Mouse (Mus musculus): ENCODE results near the gene Zfp873. TPM values are rescaled to one million over a fixed set of nuclear protein-coding genes. Genes with fewer than 3 reads are reported as not detected.

Gene Zfp873
- polyA plus RNA-seq, 1 experiment from 2014 or later, result 17.6 TPM

Other genes with a start within 250 kb of the Zfp873 start
- gene Gm4767, start 235.9 kb upstream of the Zfp873 start, polyA plus RNA-seq (2015; fragmentation: Nextera tagmentation; extraction: Ambion mirVana), result 3.1 and 4.2 TPM in 2 replicates
- gene Gm32687, start 184.2 kb upstream of the Zfp873 start, polyA plus RNA-seq (2015; fragmentation: Nextera tagmentation; extraction: Ambion mirVana), result 9.9 and 13.5 TPM in 2 replicates
- gene Zfp781, start 117.6 kb upstream of the Zfp873 start, polyA plus RNA-seq (2015; fragmentation: Nextera tagmentation; extraction: Ambion mirVana), result 4.3 and 4.8 TPM in 2 replicates
- 5.3 and 6.7 TPM in 2 replicates for gene BC024063, start 35.2 kb downstream of the Zfp873 start, polyA plus RNA-seq (2015; fragmentation: Nextera tagmentation; extraction: Ambion mirVana)
- 6.2 and 7.0 TPM in 2 replicates for gene AU041133, start 79.9 kb downstream of the Zfp873 start, polyA plus RNA-seq (2015; fragmentation: Nextera tagmentation; extraction: Ambion mirVana)
- 16.5 and 17.4 TPM in 2 replicates for gene Zfp938, start 193.2 kb downstream of the Zfp873 start, polyA plus RNA-seq (2015; fragmentation: Nextera tagmentation; extraction: Ambion mirVana)

Measured in kidney, embryonic 16.5 days (tissue).